Mouse (Mus musculus): ENCODE data around the gene Slc22a15. TPM values are rescaled to one million over a fixed set of nuclear protein-coding genes. Genes with fewer than 3 reads are reported as not detected.

The Slc22a15 gene
- polyA plus RNA-seq, 1 experiment: 1.8 TPM

DNA sequence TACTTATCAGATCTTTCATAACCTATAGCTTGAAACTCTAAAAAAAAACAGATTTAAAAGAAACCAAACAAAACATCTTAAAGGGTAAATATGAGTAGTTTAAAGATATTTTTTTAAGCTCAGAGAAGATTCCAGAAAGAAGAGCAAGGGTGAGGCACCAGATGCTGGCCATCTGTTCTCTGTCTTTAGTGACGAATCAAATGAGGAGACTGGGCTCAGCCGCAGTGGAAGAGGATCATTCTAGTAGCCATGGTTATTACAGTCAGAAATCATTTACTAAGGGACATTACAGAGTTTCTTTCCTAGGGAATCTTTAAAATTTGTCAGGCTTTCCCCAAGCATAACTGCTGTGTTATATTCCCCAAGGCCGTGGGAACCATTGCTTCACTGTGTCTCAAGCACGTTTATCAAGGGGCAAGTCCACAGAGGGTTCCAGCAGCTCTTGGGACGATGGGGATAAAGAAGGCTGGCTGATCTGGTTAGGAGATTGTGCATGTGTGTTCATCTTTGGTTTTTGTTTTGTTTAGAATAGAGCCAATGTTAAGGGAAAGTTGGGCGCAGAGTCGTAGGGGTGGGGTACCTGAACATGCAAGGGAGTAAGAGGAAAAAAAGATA lies 51.1 kb downstream of the Slc22a15 start:
- Histone ChIP-seq H3K4me3 (ENCODE audit: low read depth, low read length) (no peak overlapping the region), H3K4me1 (ENCODE audit: control insufficient read depth, insufficient read depth, low read length) (no peaks in the 10 kb centered on the region), H3K9me3 (replicated peaks; ENCODE audit: control insufficient read depth, insufficient read depth, low read length, poor library complexity, severe bottlenecking) (no peaks in the 10 kb centered on the region), H3K27ac (ENCODE audit: insufficient read depth, low read length) (no peak overlapping the region), H3K9ac (ENCODE audit: low read depth, poor library complexity, severe bottlenecking) (no peak overlapping the region), H3K36me3 (ENCODE audit: control insufficient read depth, insufficient read depth, low read length, poor library complexity, severe bottlenecking) (no peaks in the 10 kb centered on the region), H3K27me3 (ENCODE audit: control insufficient read depth, insufficient read depth, low read length, poor library complexity, severe bottlenecking) (no peaks in the 10 kb centered on the region)
- TF ChIP-seq EP300 (IDR thresholded peaks at IDR 0.05; ENCODE audit: insufficient read depth, low read depth, low read length): no peak
- no peak for TF ChIP-seq POLR2A (IDR thresholded peaks at IDR 0.05; ENCODE audit: insufficient read depth, low read length)
- no peak for TF ChIP-seq CTCF (IDR thresholded peaks at IDR 0.05; ENCODE audit: low read depth, low read length)

DNA sequence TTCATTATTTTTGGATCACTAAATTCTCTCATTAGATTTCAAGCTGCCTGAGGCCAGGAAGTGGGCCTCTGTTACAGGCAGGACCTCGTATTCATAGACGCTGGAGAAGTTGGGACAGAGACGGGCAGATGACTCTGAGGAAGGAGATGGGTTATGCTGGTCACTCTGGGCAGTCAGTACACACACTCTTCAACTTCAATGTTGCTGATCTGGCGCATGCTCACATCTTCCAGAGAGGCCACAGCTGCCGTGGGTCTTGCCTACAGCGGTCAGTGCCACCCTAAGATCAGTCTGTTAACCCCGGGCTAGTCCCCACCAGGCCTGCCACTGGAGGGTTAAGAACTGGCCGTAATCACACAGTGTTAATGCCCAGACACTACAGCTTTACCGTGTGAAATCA lies 52.3 kb downstream of the Slc22a15 start:
- TF ChIP-seq POLR2A (IDR thresholded peaks at IDR 0.05; ENCODE audit: insufficient read depth, low read length) (no peak), CTCF (IDR thresholded peaks at IDR 0.05; ENCODE audit: low read depth, low read length) (no peak), EP300 (IDR thresholded peaks at IDR 0.05; ENCODE audit: insufficient read depth, low read depth, low read length) (no peak)
- no peaks in the 10 kb centered on the region for H3K36me3 ChIP-seq (ENCODE audit: control insufficient read depth, insufficient read depth, low read length, poor library complexity, severe bottlenecking)
- H3K27me3 ChIP-seq (ENCODE audit: control insufficient read depth, insufficient read depth, low read length, poor library complexity, severe bottlenecking): no peaks in the 10 kb centered on the region
- no peak overlapping the region for H3K4me3 ChIP-seq (ENCODE audit: low read depth, low read length)
- no peaks in the 10 kb centered on the region for H3K4me1 ChIP-seq (ENCODE audit: control insufficient read depth, insufficient read depth, low read length)
- no peaks in the 10 kb centered on the region for H3K9me3 ChIP-seq (replicated peaks; ENCODE audit: control insufficient read depth, insufficient read depth, low read length, poor library complexity, severe bottlenecking)
- H3K9ac ChIP-seq (ENCODE audit: low read depth, poor library complexity, severe bottlenecking): no peak overlapping the region
- H3K27ac ChIP-seq (ENCODE audit: insufficient read depth, low read length): no peak overlapping the region

DNA sequence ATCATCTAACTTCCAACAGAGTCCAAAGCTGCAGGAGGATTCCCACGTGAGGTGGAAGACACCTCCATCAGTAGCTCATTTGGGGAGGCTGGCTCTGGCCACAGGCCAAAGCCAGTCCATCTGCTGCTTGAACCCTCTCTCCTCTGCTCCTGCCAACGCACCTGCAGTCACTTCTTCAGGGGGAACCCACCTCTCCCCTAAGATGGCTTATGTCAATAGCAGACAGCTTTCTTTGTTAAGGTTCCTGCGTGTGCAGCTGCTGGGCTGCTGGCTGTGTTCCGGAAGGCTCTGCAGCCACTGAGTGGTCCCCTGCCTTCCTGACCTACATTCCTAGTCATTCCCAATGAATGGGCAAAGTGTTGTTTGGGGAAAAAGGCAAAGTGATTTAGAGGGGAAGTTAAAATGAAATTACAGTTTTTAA lies 57.2 kb downstream of the Slc22a15 start:
- H3K4me3 ChIP-seq (ENCODE audit: low read depth, low read length): no peak overlapping the region
- H3K4me1 ChIP-seq (ENCODE audit: control insufficient read depth, insufficient read depth, low read length): no peaks in the 10 kb centered on the region
- H3K27ac ChIP-seq (ENCODE audit: insufficient read depth, low read length): no peak overlapping the region

DNA sequence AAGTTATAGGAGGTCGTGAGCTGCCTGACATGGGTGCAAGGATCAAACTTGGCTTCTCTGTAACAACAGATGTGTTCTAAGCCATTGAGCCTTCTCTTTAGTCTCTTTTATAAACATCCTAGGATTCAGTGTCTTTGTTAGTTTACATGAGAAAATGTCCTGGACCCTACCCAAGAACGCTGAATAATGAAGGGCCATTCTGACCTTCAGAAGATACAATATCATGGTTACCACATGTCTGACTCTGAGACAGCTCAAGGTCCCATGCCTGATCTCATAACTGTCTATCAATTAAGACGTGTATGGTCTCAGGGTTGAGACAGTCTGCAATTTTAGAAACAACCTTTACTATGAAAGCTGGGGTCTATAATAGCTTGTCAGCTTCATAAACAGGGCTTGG lies 62.4 kb downstream of the Slc22a15 start:
- Histone ChIP-seq H3K9me3 (replicated peaks; ENCODE audit: control insufficient read depth, insufficient read depth, low read length, poor library complexity, severe bottlenecking) (no peaks in the 10 kb centered on the region), H3K27me3 (ENCODE audit: control insufficient read depth, insufficient read depth, low read length, poor library complexity, severe bottlenecking) (no peaks in the 10 kb centered on the region), H3K4me1 (ENCODE audit: control insufficient read depth, insufficient read depth, low read length) (no peaks in the 10 kb centered on the region), H3K9ac (ENCODE audit: low read depth, poor library complexity, severe bottlenecking) (no peak overlapping the region), H3K36me3 (ENCODE audit: control insufficient read depth, insufficient read depth, low read length, poor library complexity, severe bottlenecking) (no peaks in the 10 kb centered on the region), H3K4me3 (ENCODE audit: low read depth, low read length) (no peak overlapping the region), H3K27ac (ENCODE audit: insufficient read depth, low read length) (no peak overlapping the region)
- no peak for TF ChIP-seq EP300 (IDR thresholded peaks at IDR 0.05; ENCODE audit: insufficient read depth, low read depth, low read length)

More for the DNA sequence above, 57.2 kb downstream of the Slc22a15 start:
- no peaks in the 10 kb centered on the region for H3K27me3 ChIP-seq (ENCODE audit: control insufficient read depth, insufficient read depth, low read length, poor library complexity, severe bottlenecking)
- TF ChIP-seq POLR2A (IDR thresholded peaks at IDR 0.05; ENCODE audit: insufficient read depth, low read length) (no peak), EP300 (IDR thresholded peaks at IDR 0.05; ENCODE audit: insufficient read depth, low read depth, low read length) (no peak), CTCF (IDR thresholded peaks at IDR 0.05; ENCODE audit: low read depth, low read length) (no peak)
- no peaks in the 10 kb centered on the region for H3K9me3 ChIP-seq (replicated peaks; ENCODE audit: control insufficient read depth, insufficient read depth, low read length, poor library complexity, severe bottlenecking)
- no peaks in the 10 kb centered on the region for H3K36me3 ChIP-seq (ENCODE audit: control insufficient read depth, insufficient read depth, low read length, poor library complexity, severe bottlenecking)
- H3K9ac ChIP-seq (ENCODE audit: low read depth, poor library complexity, severe bottlenecking): no peak overlapping the region

DNA sequence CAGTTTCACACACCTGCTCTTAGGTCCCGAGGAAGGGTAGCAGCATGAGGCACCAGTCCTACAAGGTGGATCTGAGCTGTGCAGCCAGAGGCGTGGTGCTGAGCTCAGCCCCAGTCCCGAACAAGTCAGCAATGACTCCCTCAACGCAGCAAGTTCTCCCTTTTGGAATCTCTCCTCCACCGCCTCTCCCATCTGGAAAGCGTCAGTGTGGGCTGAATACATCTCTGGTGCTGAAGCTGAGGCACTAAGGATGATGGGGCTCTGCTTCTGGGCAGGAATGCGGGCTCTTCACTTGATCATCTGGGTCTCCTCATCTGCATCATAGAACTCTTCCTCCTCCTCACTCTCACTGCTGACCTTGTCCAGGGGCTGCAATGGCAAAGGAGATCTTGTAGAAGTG lies 64.1 kb downstream of the Slc22a15 start:
- TF ChIP-seq POLR2A (IDR thresholded peaks at IDR 0.05; ENCODE audit: insufficient read depth, low read length): no peak
- TF ChIP-seq CTCF (IDR thresholded peaks at IDR 0.05; ENCODE audit: low read depth, low read length): no peak
- no peak for TF ChIP-seq EP300 (IDR thresholded peaks at IDR 0.05; ENCODE audit: insufficient read depth, low read depth, low read length)
- Histone ChIP-seq H3K27me3 (ENCODE audit: control insufficient read depth, insufficient read depth, low read length, poor library complexity, severe bottlenecking) (no peaks in the 10 kb centered on the region), H3K27ac (ENCODE audit: insufficient read depth, low read length) (no peak overlapping the region), H3K4me1 (ENCODE audit: control insufficient read depth, insufficient read depth, low read length) (no peaks in the 10 kb centered on the region), H3K9me3 (replicated peaks; ENCODE audit: control insufficient read depth, insufficient read depth, low read length, poor library complexity, severe bottlenecking) (no peaks in the 10 kb centered on the region), H3K36me3 (ENCODE audit: control insufficient read depth, insufficient read depth, low read length, poor library complexity, severe bottlenecking) (no peaks in the 10 kb centered on the region), H3K9ac (ENCODE audit: low read depth, poor library complexity, severe bottlenecking) (no peak overlapping the region), H3K4me3 (ENCODE audit: low read depth, low read length) (no peak overlapping the region)

DNA sequence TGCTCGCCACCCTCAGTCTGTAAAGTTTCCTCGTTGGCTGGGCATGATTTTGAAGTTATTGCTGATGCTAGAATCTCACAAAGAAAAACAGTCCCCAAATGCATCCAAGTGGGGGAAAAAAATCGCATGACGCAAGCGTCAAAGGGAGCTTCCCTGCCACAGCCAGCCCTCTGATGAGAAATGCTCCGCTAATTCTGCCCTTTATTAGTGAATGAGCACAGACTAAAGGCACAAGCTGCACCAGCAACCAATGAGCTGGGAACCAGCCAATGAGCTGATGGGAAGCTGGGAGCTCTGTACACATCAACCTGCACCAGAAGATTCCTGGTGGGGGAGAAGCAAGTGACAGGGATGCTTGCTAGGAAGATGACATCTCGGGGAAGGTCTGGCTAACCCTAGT lies 64.5 kb downstream of the Slc22a15 start:
- no peaks in the 10 kb centered on the region for H3K27me3 ChIP-seq (ENCODE audit: control insufficient read depth, insufficient read depth, low read length, poor library complexity, severe bottlenecking)
- no peaks in the 10 kb centered on the region for H3K36me3 ChIP-seq (ENCODE audit: control insufficient read depth, insufficient read depth, low read length, poor library complexity, severe bottlenecking)
- no peaks in the 10 kb centered on the region for H3K9me3 ChIP-seq (replicated peaks; ENCODE audit: control insufficient read depth, insufficient read depth, low read length, poor library complexity, severe bottlenecking)
- no peaks in the 10 kb centered on the region for H3K4me1 ChIP-seq (ENCODE audit: control insufficient read depth, insufficient read depth, low read length)
- no peak overlapping the region for H3K9ac ChIP-seq (ENCODE audit: low read depth, poor library complexity, severe bottlenecking)
- H3K27ac ChIP-seq (ENCODE audit: insufficient read depth, low read length): no peak overlapping the region
- TF ChIP-seq EP300 (IDR thresholded peaks at IDR 0.05; ENCODE audit: insufficient read depth, low read depth, low read length): no peak
- no peak for TF ChIP-seq POLR2A (IDR thresholded peaks at IDR 0.05; ENCODE audit: insufficient read depth, low read length)
- TF ChIP-seq CTCF (IDR thresholded peaks at IDR 0.05; ENCODE audit: low read depth, low read length): no peak
- H3K4me3 ChIP-seq (ENCODE audit: low read depth, low read length): no peak overlapping the region
